Mouse (Mus musculus): ENCODE data around the gene Aph1a. TPM values are rescaled to one million over a fixed set of nuclear protein-coding genes. Genes with fewer than 3 reads are reported as not detected.
"Not testable (repeated sequence)": the region's sequence is repeated elsewhere in the genome, so short reads cannot be mapped to it uniquely, and the experiment has no call there.

Aph1a gene
- total RNA-seq, 2 experiments from 2014 or later: 97.7 to 102 TPM

- DNase-seq (ENCODE audit: low spot score in 2 of 2): no peak
Measured at GRCm38 (mm10) chr3:95884400-95884799, 9.4 kb upstream of the Aph1a start.

GRCm38 (mm10) chr3:95887596-95887995 is 6.2 kb upstream of the Aph1a start:
- DNase-seq (ENCODE audit: low spot score in 2 of 2): no peak

- DNase-seq (ENCODE audit: low spot score in 2 of 2): no peak
Measured at GRCm38 (mm10) chr3:95889664-95890063, 4.1 kb upstream of the Aph1a start.

GRCm38 (mm10) chr3:95891211-95892065 is 2.3 kb upstream of the Aph1a start, which contains the start of gene BC028528:
TSS of gene BC028528 (minus strand) at chr3:95892005.
- peak in 1 of 2 experiments; percentile 12 for DNase-seq (ENCODE audit: low spot score in 2 of 2)

- DNase-seq (ENCODE audit: low spot score in 2 of 2): peak in 1 of 2 experiments; percentile 11
Measured at GRCm38 (mm10) chr3:95892066-95893052, 1.4 kb upstream of the Aph1a start.

GRCm38 (mm10) chr3:95893126-95893525 is 643 bp upstream of the Aph1a start:
- DNase-seq (ENCODE audit: low spot score in 2 of 2): no peak

GRCm38 (mm10) chr3:95894317-95895160 is 770 bp downstream of the Aph1a start:
- peak; percentile 55 to 59 for DNase-seq (ENCODE audit: low spot score in 2 of 2)

GRCm38 (mm10) chr3:95895501-95895900 is 1.7 kb downstream of the Aph1a start:
- not testable (repeated sequence) for DNase-seq (ENCODE audit: low spot score in 2 of 2)

GRCm38 (mm10) chr3:95899800-95900524 is 6.2 kb downstream of the Aph1a start:
- no peak for DNase-seq (ENCODE audit: low spot score in 2 of 2)

GRCm38 (mm10) chr3:95901616-95902372 is 8.0 kb downstream of the Aph1a start:
- no peak for DNase-seq (ENCODE audit: low spot score in 2 of 2)

GRCm38 (mm10) chr3:95902373-95902625 is 8.5 kb downstream of the Aph1a start:
- no peak for DNase-seq (ENCODE audit: low spot score in 2 of 2)

- no peak for DNase-seq (ENCODE audit: low spot score in 2 of 2)
Measured at GRCm38 (mm10) chr3:95902643-95903042, 8.9 kb downstream of the Aph1a start.

GRCm38 (mm10) chr3:95903753-95904502 is 10.2 kb downstream of the Aph1a start:
- DNase-seq (ENCODE audit: low spot score in 2 of 2): no peak

GRCm38 (mm10) chr3:95904568-95904967 is 10.8 kb downstream of the Aph1a start, which contains the start of gene Car14:
TSS of gene Car14 (minus strand) at chr3:95904691.
- DNase-seq (ENCODE audit: low spot score in 2 of 2): no peak

GRCm38 (mm10) chr3:95905146-95905939 is 11.6 kb downstream of the Aph1a start:
- peak; percentile 15 to 36 for DNase-seq (ENCODE audit: low spot score in 2 of 2)

- peak; percentile 32 to 64 for DNase-seq (ENCODE audit: low spot score in 2 of 2)
Measured at GRCm38 (mm10) chr3:95905940-95906492, 12.2 kb downstream of the Aph1a start.

- DNase-seq (ENCODE audit: low spot score in 2 of 2): peak; percentile 47 to 58
Measured at GRCm38 (mm10) chr3:95906860-95907259, 13.1 kb downstream of the Aph1a start.

GRCm38 (mm10) chr3:95907613-95908012 is 13.8 kb downstream of the Aph1a start:
- DNase-seq (ENCODE audit: low spot score in 2 of 2): no peak

Measured in layer of hippocampus, postnatal 10 days (tissue).